Mouse (Mus musculus) kidney, postnatal 36 days (tissue): ENCODE data around the gene Dot1l.

ENCODE experiments used
- DNase-seq, 2 experiments: peaks; one replicate each; pipeline ENCODE4 v3.0.0; 2021 to 2022; ENCODE audit warnings: mixed read lengths in 2 of 2

Dot1l gene

DNA sequence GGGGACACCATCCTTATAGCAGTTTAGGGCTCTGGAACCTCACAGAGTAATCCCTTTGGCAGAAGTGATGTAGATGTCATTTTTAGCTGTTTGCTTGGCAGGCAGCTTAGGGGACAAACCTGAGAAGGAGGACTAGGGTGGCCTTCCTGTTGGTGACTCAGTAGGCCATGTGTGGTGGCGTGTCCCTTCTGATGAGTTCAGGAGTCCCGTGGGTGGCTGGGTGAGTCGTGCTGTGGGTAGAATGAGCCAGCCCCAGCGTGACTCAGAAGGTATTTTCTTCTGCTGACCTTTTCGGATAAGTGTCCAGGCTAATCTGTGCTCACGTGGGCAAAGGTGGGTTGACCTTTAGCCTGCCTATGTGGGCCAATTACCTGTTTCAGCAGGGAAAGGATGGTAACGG, 3.6 kb downstream of the Dot1l start:
- DNase-seq = no peak

DNA sequence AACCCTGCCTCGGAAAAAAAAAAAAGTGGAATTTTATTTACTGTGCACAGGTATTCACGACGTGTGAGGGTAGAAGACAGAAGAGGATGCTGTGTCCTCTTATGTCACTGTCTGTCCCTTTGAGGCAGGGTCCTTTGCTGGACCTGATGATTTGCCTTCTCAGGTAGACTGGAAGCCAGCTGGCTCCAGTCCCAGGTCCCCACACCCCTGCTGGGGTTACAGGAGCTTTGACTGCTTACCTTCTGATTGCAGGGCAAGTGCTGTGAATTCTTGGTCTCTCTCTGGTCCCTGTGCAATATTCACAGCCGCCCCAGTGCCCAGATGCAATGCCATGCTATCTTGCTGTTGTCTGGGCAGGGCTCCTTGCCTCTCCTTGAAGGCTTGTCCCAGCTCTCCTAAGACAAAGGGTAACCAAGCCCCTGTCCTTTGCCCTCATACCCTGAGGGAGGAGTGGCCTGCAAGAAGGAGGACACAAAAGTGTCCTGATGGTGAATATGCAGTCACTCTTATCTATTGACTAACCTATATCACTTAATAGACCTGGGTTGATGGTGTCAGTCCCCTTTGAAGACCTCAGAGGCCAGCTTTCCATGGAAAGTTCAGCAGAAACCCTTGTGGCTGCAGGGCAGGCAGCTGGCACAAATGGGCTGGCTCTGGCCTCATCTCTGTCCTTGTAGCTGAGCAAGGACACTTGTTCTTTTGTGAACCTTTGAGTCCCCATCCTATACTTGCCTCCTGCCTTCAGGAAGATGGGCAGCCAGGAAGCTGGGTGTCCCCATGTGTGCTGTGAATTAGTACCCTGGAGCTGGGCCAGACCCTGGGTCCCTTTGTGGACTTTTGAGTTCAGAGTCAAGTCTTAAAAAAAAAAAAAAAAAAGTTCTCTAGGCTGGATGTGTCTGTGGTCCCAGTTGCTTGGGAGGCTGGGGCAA, 5.9 kb downstream of the Dot1l start:
- DNase-seq = peak; percentile 60 to 77

DNA sequence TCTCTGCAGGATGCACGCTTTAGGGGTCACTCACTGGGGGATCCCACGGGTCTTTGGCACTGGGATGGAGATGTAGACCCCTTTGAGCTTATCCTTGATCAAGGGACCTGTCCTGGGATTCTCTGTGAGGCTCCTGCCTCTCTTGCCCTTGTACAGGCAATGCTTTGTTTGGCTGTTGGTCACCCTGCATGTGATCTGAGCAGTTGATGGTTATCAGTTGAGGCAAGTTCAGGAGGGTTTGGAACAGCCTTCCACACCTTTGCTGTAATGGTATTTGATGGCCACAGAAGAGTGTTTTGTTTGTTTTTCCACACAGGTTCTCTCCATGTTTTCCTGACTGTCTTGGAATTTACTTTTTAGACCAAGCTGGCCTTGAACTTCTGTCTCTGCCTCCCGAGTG, 6.8 kb downstream of the Dot1l start:
- no peak for DNase-seq

- DNase-seq = no peak
These were observed 8.5 kb downstream of the Dot1l start for GRCm38 (mm10) chr10:80763502-80763901.

- DNase-seq = no peak
These were observed 10.7 kb downstream of the Dot1l start for GRCm38 (mm10) chr10:80765746-80766145.

GRCm38 (mm10) chr10:80766161-80766815, 11.3 kb downstream of the Dot1l start:
- peak; percentile 61 to 64 for DNase-seq

- DNase-seq = no peak
These were observed 13.4 kb downstream of the Dot1l start for GRCm38 (mm10) chr10:80768365-80768764.

GRCm38 (mm10) chr10:80773816-80774215, 18.8 kb downstream of the Dot1l start:
- no peak for DNase-seq

- peak; percentile 69 to 86 for DNase-seq
These were observed 19.5 kb downstream of the Dot1l start for GRCm38 (mm10) chr10:80774549-80774948.

DNA sequence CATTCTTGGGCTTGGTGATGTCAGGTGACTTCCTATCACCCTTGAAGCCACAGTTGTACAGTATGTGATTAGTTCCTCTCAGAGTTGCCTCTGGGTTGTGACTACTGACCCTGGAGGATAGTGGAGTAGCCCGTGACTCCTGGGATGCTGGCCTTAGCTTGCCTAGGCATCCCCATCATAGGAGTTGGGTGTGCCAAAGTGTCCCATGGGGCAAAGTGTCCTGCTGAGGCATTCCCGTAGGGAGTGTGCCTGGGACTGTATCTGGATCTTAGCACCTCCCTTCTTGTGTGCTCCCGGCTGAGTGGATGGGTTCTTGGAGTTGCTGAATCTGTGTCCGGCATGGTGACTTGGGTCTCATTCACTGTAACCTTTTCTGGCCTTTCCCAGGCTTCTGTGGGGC, 20.0 kb downstream of the Dot1l start:
- DNase-seq = no peak

DNA sequence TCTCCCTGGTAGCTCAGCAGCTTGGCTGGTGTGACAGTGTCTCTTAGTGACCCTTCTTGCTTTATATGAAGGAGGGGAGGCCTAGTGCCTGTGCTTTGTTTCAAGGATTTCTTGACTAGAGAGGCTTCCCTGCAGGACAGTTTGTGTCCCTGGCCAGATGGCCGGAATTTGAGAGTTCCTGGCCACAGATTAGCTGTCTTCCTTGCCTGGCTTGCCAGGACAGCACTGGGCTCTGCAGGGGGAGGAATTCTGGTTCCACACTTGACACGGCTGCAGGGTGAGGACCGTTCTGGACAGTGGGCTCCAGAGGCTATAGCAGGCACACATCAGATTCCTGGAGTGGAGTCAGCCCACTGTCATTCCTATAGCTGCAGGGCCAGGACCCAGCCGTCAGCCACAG, 20.7 kb downstream of the Dot1l start:
- DNase-seq = no peak

DNA sequence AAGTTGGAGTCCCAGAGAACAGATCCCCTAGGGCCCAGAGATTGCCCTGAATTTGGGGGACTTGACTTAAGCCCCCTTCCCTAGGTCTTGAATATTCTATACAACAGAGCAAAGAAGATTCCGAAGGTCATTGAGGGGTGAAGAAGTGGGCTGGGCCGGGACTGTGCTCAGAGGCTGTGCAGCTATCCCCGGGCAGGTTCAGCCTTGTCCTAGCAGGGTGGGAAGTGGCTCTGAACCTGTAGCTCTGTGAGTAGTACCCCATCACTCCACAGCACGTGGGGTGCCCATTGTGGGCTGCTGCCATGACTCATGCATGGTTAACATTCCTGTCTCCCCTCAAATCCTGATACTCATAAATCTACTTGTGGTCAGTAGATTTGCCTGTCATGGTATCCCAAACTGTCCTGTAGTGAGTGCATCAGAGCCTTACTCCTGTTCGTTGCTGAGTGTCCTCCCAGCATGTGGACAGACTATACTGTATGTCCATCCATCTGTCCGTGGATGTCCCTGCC, 21.4 kb downstream of the Dot1l start:
- no peak for DNase-seq

DNA sequence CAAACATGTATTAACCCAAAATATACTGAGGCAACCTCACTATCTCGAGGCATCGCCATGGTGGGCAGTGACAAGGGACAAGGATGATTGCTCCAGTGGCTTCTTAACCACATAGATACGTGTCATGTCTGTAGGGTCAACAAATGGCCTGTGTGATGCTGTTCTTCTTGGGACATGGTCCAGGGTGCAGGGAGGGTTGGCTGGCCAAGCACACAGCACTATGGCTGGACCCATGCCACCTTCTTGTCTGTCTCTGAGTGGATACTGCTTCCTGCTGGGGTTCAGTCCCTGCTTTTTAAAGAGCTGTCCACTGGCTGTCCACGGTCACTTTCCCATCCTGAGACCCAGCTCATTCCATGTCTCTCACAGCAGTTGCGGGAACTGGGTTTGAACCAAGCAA, 22.1 kb downstream of the Dot1l start:
- DNase-seq = no peak

DNA sequence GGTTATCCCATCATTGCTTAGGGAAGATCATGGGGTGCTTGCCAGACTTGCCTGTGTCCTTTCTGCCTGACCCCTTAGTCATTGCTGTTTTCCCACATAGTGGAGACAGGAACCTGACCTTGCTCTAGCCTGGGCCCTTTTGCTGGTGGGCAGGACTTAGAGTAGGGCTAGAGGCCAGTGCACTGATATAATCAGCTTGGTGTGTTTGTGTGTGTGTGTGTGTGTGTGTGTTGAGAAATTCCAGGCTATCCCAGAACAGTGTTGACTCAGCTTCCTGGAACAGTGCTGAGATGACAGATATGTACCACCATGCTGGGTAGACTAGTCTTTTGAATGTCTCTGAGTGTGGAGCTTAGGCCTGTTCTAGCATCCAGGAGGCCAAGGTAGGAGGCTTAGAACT, 24.6 kb downstream of the Dot1l start:
- DNase-seq = no peak

GRCm38 (mm10) chr10:80784302-80784701, 29.3 kb downstream of the Dot1l start:
- DNase-seq = no peak

- DNase-seq = no peak
These were observed 29.9 kb downstream of the Dot1l start for GRCm38 (mm10) chr10:80784871-80785270.

DNA sequence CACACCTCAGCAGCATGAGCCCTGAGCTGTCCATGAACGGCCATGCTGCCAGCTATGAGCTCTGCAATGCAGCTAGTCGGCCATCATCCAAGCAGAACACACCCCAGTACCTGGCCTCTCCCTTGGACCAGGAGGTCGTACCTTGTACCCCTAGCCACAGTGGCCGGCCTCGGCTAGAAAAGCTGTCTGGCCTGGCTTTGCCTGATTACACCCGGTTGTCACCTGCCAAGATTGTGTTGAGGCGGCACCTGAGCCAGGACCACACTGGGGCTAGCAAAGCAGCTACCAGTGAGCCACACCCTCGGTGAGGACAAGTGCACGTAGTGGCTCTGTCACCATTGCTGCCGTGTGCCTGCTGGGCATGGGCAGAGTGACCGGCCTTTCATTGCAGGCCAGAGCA, 31.0 kb downstream of the Dot1l start:
- DNase-seq = no peak

- no peak for DNase-seq
These were observed 32.5 kb downstream of the Dot1l start for GRCm38 (mm10) chr10:80787517-80787916.

- DNase-seq = no peak
These were observed 35.9 kb downstream of the Dot1l start for GRCm38 (mm10) chr10:80790761-80791404.

GRCm38 (mm10) chr10:80791476-80792174, 36.6 kb downstream of the Dot1l start:
- no peak for DNase-seq

DNA sequence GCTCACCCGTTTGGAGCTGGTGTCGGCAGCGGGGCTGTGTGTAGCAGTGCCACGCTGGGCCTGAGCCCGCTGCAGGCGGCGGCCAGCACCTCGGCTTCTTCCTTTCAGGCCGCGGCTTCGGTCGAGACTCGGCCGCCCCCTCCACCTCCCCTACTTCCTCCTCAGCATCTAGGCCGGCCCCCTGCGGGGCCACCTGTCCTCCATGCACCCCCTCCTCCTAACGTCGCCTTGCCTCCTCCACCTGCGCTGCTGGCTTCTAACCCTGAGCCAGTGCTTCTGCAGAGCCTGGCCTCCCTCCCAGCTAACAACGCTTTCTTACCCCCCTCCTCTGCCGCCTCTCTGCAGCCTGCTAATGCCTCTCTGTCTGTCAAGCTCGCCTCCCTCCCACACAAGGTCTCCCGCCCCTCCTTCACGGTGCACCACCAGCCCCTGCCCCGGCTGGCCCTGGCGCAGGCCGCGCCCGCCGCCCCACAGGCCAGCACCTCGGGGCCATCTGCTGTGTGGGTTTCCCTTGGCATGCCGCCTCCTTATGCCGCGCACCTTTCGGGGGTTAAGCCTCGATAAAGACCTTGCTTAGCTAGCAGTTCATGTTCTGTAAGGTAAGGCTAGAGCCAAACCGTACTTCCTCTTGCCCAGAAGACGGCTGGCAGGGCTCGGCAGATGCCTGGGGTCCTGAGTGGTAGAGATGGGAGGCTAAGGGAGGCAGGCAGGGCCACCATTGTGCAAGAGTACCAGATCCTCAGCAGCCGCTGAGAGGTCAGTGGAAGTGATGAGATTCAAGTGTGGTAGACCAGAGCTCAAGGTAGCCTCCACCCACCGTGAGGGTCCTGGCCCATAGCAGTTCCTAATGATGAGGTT, 37.4 kb downstream of the Dot1l start:
- DNase-seq = no peak
